Mouse (Mus musculus) MEL (cell line): ENCODE data around the gene Cmtm2b.

Experiments used
- BHLHE40 ChIP-seq: IDR thresholded peaks from 2 replicates; pipeline ENCODE4 v1.6.1; 2012; ENCODE audit warnings: low read depth, mild to moderate bottlenecking, inconsistent platforms, low read length, improper control_type of control experiment, borderline replicate concordance
- CTCF ChIP-seq, 3 experiments: IDR thresholded peaks in 2 of 3; conservative IDR thresholded peaks in 1 of 3; 2 replicates each; pipeline ENCODE4 v1.5.1; 2011 to 2012; ENCODE audit warnings: low read length in 3 of 3, low read depth in 2 of 3, mild to moderate bottlenecking in 2 of 3, improper control_type of control experiment in 1 of 3, inconsistent platforms in 1 of 3, mixed read lengths in 1 of 3, moderate library complexity in 1 of 3; ENCODE audit not compliant: control insufficient read depth in 1 of 3, insufficient read depth in 1 of 3, poor library complexity in 1 of 3, severe bottlenecking in 1 of 3
- E2F4 ChIP-seq: IDR thresholded peaks from 2 replicates; pipeline ENCODE4 v1.6.1; 2011; ENCODE audit warnings: low read depth, low read length, improper control_type of control experiment, borderline replicate concordance
- EP300 ChIP-seq, 2 experiments: IDR thresholded peaks; 2 replicates each; pipeline ENCODE4 v1.6.1; 2011; ENCODE audit warnings: improper control_type of control experiment in 2 of 2, low read length in 2 of 2, low read depth in 1 of 2, mild to moderate bottlenecking in 1 of 2
- GATA1 ChIP-seq: IDR thresholded peaks from 2 replicates; pipeline ENCODE4 v1.6.1; 2011; ENCODE audit warnings: low read depth, low read length, improper control_type of control experiment
- HCFC1 ChIP-seq: IDR thresholded peaks from 2 replicates; pipeline ENCODE4 v1.6.1; 2012; ENCODE audit warnings: low read depth, mild to moderate bottlenecking, inconsistent platforms, low read length, improper control_type of control experiment, moderate library complexity
- MAX ChIP-seq: IDR thresholded peaks from 2 replicates; pipeline ENCODE4 v1.6.1; 2011; ENCODE audit warnings: low read length, improper control_type of control experiment
- MEF2A ChIP-seq: IDR thresholded peaks from 2 replicates; pipeline ENCODE4 v1.6.1; 2014; ENCODE audit warnings: low read depth, mild to moderate bottlenecking, inconsistent platforms, low read length, improper control_type of control experiment; ENCODE audit not compliant: poor library complexity, insufficient replicate concordance, severe bottlenecking; ENCODE audit errors: extremely low read depth
- NRF1 ChIP-seq: IDR thresholded peaks from 2 replicates; pipeline ENCODE4 v1.6.1; 2014; ENCODE audit warnings: low read depth, mild to moderate bottlenecking, inconsistent platforms, low read length, improper control_type of control experiment, moderate library complexity; ENCODE audit not compliant: poor library complexity, insufficient read depth, severe bottlenecking
- POLR2A ChIP-seq, 2 experiments: IDR thresholded peaks; 2 replicates each; pipeline ENCODE4 v1.6.1; 2011 to 2012; ENCODE audit warnings: low read length in 2 of 2, mild to moderate bottlenecking in 2 of 2, control low read depth in 1 of 2, improper control_type of control experiment in 1 of 2, low read depth in 1 of 2, moderate library complexity in 1 of 2; ENCODE audit not compliant: control insufficient read depth in 1 of 2, insufficient read depth in 1 of 2, poor library complexity in 1 of 2
- POLR2AphosphoS5 ChIP-seq: IDR thresholded peaks from 2 replicates; pipeline ENCODE4 v1.6.1; 2012; ENCODE audit warnings: low read depth, borderline replicate concordance, mild to moderate bottlenecking, inconsistent platforms, low read length, moderate library complexity, mixed read lengths
- RCOR1 ChIP-seq: IDR thresholded peaks from 2 replicates; pipeline ENCODE4 v1.6.1; 2012; ENCODE audit warnings: low read depth, mild to moderate bottlenecking, inconsistent platforms, low read length, improper control_type of control experiment
- TBP ChIP-seq: IDR thresholded peaks from 2 replicates; pipeline ENCODE4 v1.8.0; 2011; ENCODE audit warnings: low read depth, low read length, improper control_type of control experiment
- USF2 ChIP-seq, 2 experiments: IDR thresholded peaks; 2 replicates each; pipeline ENCODE4 v1.6.1; 2011 to 2012; ENCODE audit warnings: improper control_type of control experiment in 2 of 2, low read length in 2 of 2, borderline replicate concordance in 1 of 2, inconsistent platforms in 1 of 2, low read depth in 1 of 2, mild to moderate bottlenecking in 1 of 2; ENCODE audit not compliant: insufficient read depth in 1 of 2

- TF ChIP-seq MAX (no peak), POLR2A (IDR thresholded peaks at IDR 0.05; ENCODE audit: control insufficient read depth in 1 of 2, insufficient read depth in 1 of 2, low read depth in 1 of 2, low read length in 2 of 2, poor library complexity in 1 of 2) (no peak), HCFC1 (no peak), USF2 (IDR thresholded peaks at IDR 0.05; ENCODE audit: borderline replicate concordance in 1 of 2, insufficient read depth in 1 of 2, low read depth in 1 of 2, low read length in 2 of 2) (no peak), CTCF (IDR thresholded peaks at IDR 0.05 in 2 of 3, conservative IDR thresholded peaks at IDR 0.05 in 1 of 3; ENCODE audit: control insufficient read depth in 1 of 3, insufficient read depth in 1 of 3, low read depth in 2 of 3, low read length in 3 of 3, poor library complexity in 1 of 3, severe bottlenecking in 1 of 3) (no peak), BHLHE40 (no peak), GATA1 (no peak), EP300 (IDR thresholded peaks at IDR 0.05; ENCODE audit: low read depth in 1 of 2, low read length in 2 of 2) (no peak), MEF2A (no peak), POLR2AphosphoS5 (no peak), TBP (no peak), NRF1 (no peak), E2F4 (no peak), RCOR1 (no peak)
These were observed 52.2 kb downstream of the Cmtm2b start for GRCm38 (mm10) chr8:104374269-104374668.
